Mouse (Mus musculus): ENCODE results near the gene Galnt17. TPM values are rescaled to one million over a fixed set of nuclear protein-coding genes. Genes with fewer than 3 reads are reported as not detected.

Gene Galnt17
- polyA plus RNA-seq, 1 experiment from 2014 or later = not detected

DNA sequence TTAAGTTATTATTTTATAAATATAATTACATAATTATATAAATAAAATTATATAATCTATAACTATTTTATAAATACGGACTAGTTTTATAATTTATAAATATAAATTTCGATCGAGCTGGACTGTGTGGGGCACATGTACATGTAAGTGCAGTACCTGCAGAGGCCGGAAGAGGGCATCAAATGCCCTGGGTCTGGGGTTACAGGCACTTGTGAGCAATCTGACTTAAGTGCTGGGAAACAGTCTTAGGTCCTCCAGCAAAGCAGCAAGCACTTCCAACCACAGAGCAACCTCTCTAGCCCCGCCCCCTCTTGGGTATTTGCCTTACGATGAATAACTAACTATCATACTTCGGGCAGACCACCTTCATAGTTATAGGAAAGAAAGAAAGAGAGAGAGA lies 388.3 kb downstream of the Galnt17 start:
- Histone ChIP-seq H3K4me2 (ENCODE audit: low read depth, low read length) (no peak overlapping the region), H3K4me1 (ENCODE audit: insufficient read depth) (no peaks in the 10 kb centered on the region), H3K27me3 (ENCODE audit: insufficient read depth, low read length) (no peaks in the 10 kb centered on the region), H3K9ac (replicated peaks) (no peak overlapping the region), H3K4me3 (ENCODE audit: low read depth, low read length) (no peak overlapping the region), H3K9me3 (ENCODE audit: low read length) (no peaks in the 10 kb centered on the region), H3K36me3 (replicated peaks; ENCODE audit: insufficient read depth, low read length) (no peaks in the 10 kb centered on the region), H3K27ac (ENCODE audit: low read depth) (no peak overlapping the region)
- 86% methylated on average over 7 of the region's 7 CpGs for WGBS (ENCODE audit: insufficient replicate concordance)
- DNase-seq = no peak
- no peak for ATAC-seq
- TF ChIP-seq CTCF (IDR thresholded peaks at IDR 0.05; ENCODE audit: low read depth) (no peak), EP300 (IDR thresholded peaks at IDR 0.05; ENCODE audit: low read depth) (no peak)

- Histone ChIP-seq H3K4me3 (ENCODE audit: low read depth, low read length) (no peak overlapping the region), H3K9ac (replicated peaks) (no peak overlapping the region), H3K4me2 (ENCODE audit: low read depth, low read length) (no peak overlapping the region), H3K4me1 (ENCODE audit: insufficient read depth) (no peaks in the 10 kb centered on the region), H3K36me3 (replicated peaks; ENCODE audit: insufficient read depth, low read length) (no peaks in the 10 kb centered on the region), H3K27ac (ENCODE audit: low read depth) (no peak overlapping the region), H3K27me3 (ENCODE audit: insufficient read depth, low read length) (no peaks in the 10 kb centered on the region), H3K9me3 (ENCODE audit: low read length) (no peaks in the 10 kb centered on the region)
- TF ChIP-seq EP300 (IDR thresholded peaks at IDR 0.05; ENCODE audit: low read depth) (no peak), CTCF (IDR thresholded peaks at IDR 0.05; ENCODE audit: low read depth) (no peak)
- 63% methylated on average over 3 of the region's 3 CpGs for WGBS (ENCODE audit: insufficient replicate concordance)
- no peak for ATAC-seq
- DNase-seq = no peak
Observed at GRCm38 (mm10) chr5:130914606-130915005, 393.7 kb downstream of the Galnt17 start.

DNA sequence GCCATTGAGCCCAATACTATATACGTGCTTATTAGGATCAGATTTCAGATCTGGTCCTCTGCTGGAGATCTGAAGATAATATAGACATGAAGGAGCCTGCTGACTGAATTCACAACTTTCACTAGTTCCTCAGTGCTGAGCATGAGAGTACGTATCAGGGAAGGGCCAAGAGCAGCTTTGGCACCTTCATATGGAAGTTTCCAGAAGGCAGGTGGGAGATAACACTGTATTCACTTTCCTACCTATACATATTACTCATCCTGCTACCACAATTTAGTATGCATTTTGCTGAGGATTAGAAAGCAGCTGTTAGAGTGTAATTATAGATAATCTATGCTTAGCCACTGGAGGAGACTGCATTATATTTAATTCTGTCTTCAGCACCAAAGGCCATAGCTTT lies 396.7 kb downstream of the Galnt17 start:
- DNase-seq = no peak
- no peaks in the 10 kb centered on the region for H3K4me1 ChIP-seq (ENCODE audit: insufficient read depth)
- H3K27ac ChIP-seq (ENCODE audit: low read depth) = no peak overlapping the region
- 75% methylated on average over 2 of the region's 2 CpGs for WGBS (ENCODE audit: insufficient replicate concordance)
- no peaks in the 10 kb centered on the region for H3K9me3 ChIP-seq (ENCODE audit: low read length)
- H3K27me3 ChIP-seq (ENCODE audit: insufficient read depth, low read length) = no peaks in the 10 kb centered on the region
- H3K4me3 ChIP-seq (ENCODE audit: low read depth, low read length) = no peak overlapping the region
- no peak overlapping the region for H3K4me2 ChIP-seq (ENCODE audit: low read depth, low read length)
- ATAC-seq = no peak
- H3K9ac ChIP-seq (replicated peaks) = no peak overlapping the region
- no peak for TF ChIP-seq EP300 (IDR thresholded peaks at IDR 0.05; ENCODE audit: low read depth)
- TF ChIP-seq CTCF (IDR thresholded peaks at IDR 0.05; ENCODE audit: low read depth) = no peak
- no peaks in the 10 kb centered on the region for H3K36me3 ChIP-seq (replicated peaks; ENCODE audit: insufficient read depth, low read length)

DNA sequence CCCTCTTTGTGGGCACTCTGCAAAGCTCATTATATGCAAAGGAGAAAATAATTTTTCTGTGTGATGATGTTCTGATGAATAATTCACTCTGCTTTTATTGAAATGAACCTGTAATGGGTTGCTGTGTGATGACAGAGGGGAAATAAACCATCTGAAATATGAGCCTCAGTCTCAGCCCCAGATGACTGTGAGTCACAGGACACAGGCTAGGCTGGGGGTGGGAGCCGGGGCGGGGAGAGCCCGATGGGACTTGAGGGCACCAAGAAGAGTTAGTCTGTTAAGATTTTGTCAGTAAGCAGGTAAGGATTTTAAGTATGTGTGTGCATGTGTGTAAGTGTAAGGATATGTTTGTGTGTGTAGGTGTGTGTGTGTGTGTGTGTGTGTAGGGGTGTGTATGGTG lies 406.6 kb downstream of the Galnt17 start:
- TF ChIP-seq EP300 (IDR thresholded peaks at IDR 0.05; ENCODE audit: low read depth) = no peak
- TF ChIP-seq CTCF (IDR thresholded peaks at IDR 0.05; ENCODE audit: low read depth) = no peak
- Histone ChIP-seq H3K36me3 (replicated peaks; ENCODE audit: insufficient read depth, low read length) (no peaks in the 10 kb centered on the region), H3K9me3 (ENCODE audit: low read length) (0 out of 2 replicates have a peak, but pooled peaks cover 4% of the 10 kb centered on the region), H3K9ac (replicated peaks) (no peak overlapping the region), H3K4me3 (ENCODE audit: low read depth, low read length) (no peak overlapping the region), H3K4me2 (ENCODE audit: low read depth, low read length) (no peak overlapping the region), H3K27ac (ENCODE audit: low read depth) (no peak overlapping the region), H3K27me3 (ENCODE audit: insufficient read depth, low read length) (no peaks in the 10 kb centered on the region), H3K4me1 (ENCODE audit: insufficient read depth) (no peaks in the 10 kb centered on the region)
- no peak for DNase-seq
- no peak for ATAC-seq
- 74% methylated on average over 3 of the region's 3 CpGs for WGBS (ENCODE audit: insufficient replicate concordance)

GRCm38 (mm10) chr5:130895991-130896390 lies 412.3 kb downstream of the Galnt17 start:
- TF ChIP-seq EP300 (IDR thresholded peaks at IDR 0.05; ENCODE audit: low read depth) = no peak
- peak; percentile 49 for TF ChIP-seq CTCF (IDR thresholded peaks at IDR 0.05; ENCODE audit: low read depth)
- Histone ChIP-seq H3K27ac (ENCODE audit: low read depth) (no peak overlapping the region), H3K4me1 (ENCODE audit: insufficient read depth) (no peaks in the 10 kb centered on the region), H3K27me3 (ENCODE audit: insufficient read depth, low read length) (no peaks in the 10 kb centered on the region), H3K9me3 (ENCODE audit: low read length) (no peaks in the 10 kb centered on the region), H3K9ac (replicated peaks) (no peak overlapping the region), H3K36me3 (replicated peaks; ENCODE audit: insufficient read depth, low read length) (no peaks in the 10 kb centered on the region), H3K4me3 (ENCODE audit: low read depth, low read length) (no peak overlapping the region), H3K4me2 (ENCODE audit: low read depth, low read length) (no peak overlapping the region)
- DNase-seq (peak; percentile 19), ATAC-seq (no peak)
- 90% methylated on average over 3 of the region's 3 CpGs for WGBS (ENCODE audit: insufficient replicate concordance)

GRCm38 (mm10) chr5:130891735-130892134 lies 416.6 kb downstream of the Galnt17 start:
- 71% methylated on average over 5 of the region's 5 CpGs for WGBS (ENCODE audit: insufficient replicate concordance)

GRCm38 (mm10) chr5:130880331-130880730 lies 428.0 kb downstream of the Galnt17 start:
- no peak for ATAC-seq
- TF ChIP-seq EP300 (IDR thresholded peaks at IDR 0.05; ENCODE audit: low read depth) = no peak
- no peak for TF ChIP-seq CTCF (IDR thresholded peaks at IDR 0.05; ENCODE audit: low read depth)
- H3K27me3 ChIP-seq (ENCODE audit: insufficient read depth, low read length) = no peaks in the 10 kb centered on the region
- H3K9me3 ChIP-seq (ENCODE audit: low read length) = 0 out of 2 replicates have a peak, but pooled peaks cover 2% of the 10 kb centered on the region
- no peak overlapping the region for H3K27ac ChIP-seq (ENCODE audit: low read depth)
- no peak overlapping the region for H3K9ac ChIP-seq (replicated peaks)
- no peak overlapping the region for H3K4me2 ChIP-seq (ENCODE audit: low read depth, low read length)
- 73% methylated on average over 5 of the region's 5 CpGs for WGBS (ENCODE audit: insufficient replicate concordance)
- no peaks in the 10 kb centered on the region for H3K36me3 ChIP-seq (replicated peaks; ENCODE audit: insufficient read depth, low read length)
- no peaks in the 10 kb centered on the region for H3K4me1 ChIP-seq (ENCODE audit: insufficient read depth)
- no peak overlapping the region for H3K4me3 ChIP-seq (ENCODE audit: low read depth, low read length)
- no peak for DNase-seq

More at GRCm38 (mm10) chr5:130891735-130892134, 416.6 kb downstream of the Galnt17 start:
- H3K27ac ChIP-seq (ENCODE audit: low read depth) = no peak overlapping the region
- no peaks in the 10 kb centered on the region for H3K36me3 ChIP-seq (replicated peaks; ENCODE audit: insufficient read depth, low read length)
- ATAC-seq (no peak), DNase-seq (no peak)
- H3K4me2 ChIP-seq (ENCODE audit: low read depth, low read length) = no peak overlapping the region
- no peaks in the 10 kb centered on the region for H3K9me3 ChIP-seq (ENCODE audit: low read length)
- TF ChIP-seq EP300 (IDR thresholded peaks at IDR 0.05; ENCODE audit: low read depth) = no peak
- TF ChIP-seq CTCF (IDR thresholded peaks at IDR 0.05; ENCODE audit: low read depth) = no peak
- no peaks in the 10 kb centered on the region for H3K27me3 ChIP-seq (ENCODE audit: insufficient read depth, low read length)
- H3K9ac ChIP-seq (replicated peaks) = no peak overlapping the region
- no peak overlapping the region for H3K4me3 ChIP-seq (ENCODE audit: low read depth, low read length)
- no peaks in the 10 kb centered on the region for H3K4me1 ChIP-seq (ENCODE audit: insufficient read depth)

Measured in liver, postnatal 0 days (tissue).